Mouse (Mus musculus) small intestine, adult 2 months (tissue): ENCODE data around the gene Obsl1.

Source experiments
- CTCF ChIP-seq: fragments of 200-500 bp; IDR thresholded peaks from 2 replicates; pipeline ENCODE4 v1.5.1; 2012; ENCODE audit warnings: low read depth, mild to moderate bottlenecking, control low read depth, inconsistent platforms, low read length, moderate library complexity, mixed read lengths; ENCODE audit not compliant: insufficient replicate concordance, insufficient read length; ENCODE audit errors: extremely low read depth
- POLR2A ChIP-seq: fragments of 200-500 bp; IDR thresholded peaks from 2 replicates; pipeline ENCODE4 v1.6.1; 2012; ENCODE audit warnings: low read depth, mild to moderate bottlenecking, control low read depth, inconsistent platforms, low read length, moderate library complexity

- TF ChIP-seq CTCF (no peak), POLR2A (no peak)
Observed at GRCm38 (mm10) chr1:75469287-75469825, 36.9 kb downstream of the Obsl1 start.
